Mouse (Mus musculus) lung, postnatal 0 days (tissue): ENCODE measurements around the gene Hsdl2.

ENCODE experiments used
- CTCF ChIP-seq: IDR thresholded peaks from 2 replicates; pipeline ENCODE4 v1.5.1; 2016; ENCODE audit warnings: antibody characterized with exemption, mild to moderate bottlenecking
- EP300 ChIP-seq: IDR thresholded peaks from 2 replicates; pipeline ENCODE4 v1.6.1; 2016; ENCODE audit warnings: antibody characterized with exemption, mild to moderate bottlenecking, control low read depth

DNA sequence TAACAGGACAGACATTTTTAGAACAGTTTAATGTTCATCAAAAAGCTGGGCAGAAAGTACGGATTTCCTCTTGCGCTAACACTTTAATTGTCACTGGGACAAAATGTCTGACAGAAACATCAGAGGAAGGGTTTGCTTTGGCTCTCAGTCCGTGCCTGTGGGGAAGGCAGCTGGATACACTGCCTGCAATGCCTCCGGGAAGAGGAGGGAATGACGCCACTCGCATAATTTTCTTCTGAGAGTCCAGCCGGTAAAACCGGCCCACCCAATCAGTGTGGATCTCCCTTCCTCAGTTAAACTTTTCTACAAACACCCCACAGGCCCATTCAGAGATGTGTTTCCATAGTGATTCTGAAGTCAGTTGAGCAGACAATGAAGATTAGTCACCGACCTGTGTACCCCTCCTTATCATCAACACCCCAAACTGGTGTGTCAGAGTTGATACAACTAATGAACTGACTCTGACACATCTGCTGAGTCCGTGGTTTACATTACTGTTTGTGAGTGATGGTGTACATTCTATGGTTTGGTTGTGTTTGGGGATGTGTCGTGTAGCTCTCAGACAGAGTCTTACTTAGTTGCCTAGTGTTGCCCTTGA is 8.7 kb upstream of the Hsdl2 start:
- no peak for TF ChIP-seq CTCF
- TF ChIP-seq EP300 = no peak
